Mouse (Mus musculus) spleen, postnatal 4 days (tissue): ENCODE measurements at regions not wholly inside any gene's neighbourhood (a gene's known extent, or its start where the extent isn't known, plus 50 kb on each side); places are given as distances from the start of the nearest gene placed in this dataset.

Source experiments
- DNase-seq, 2 experiments: peaks; one replicate each; pipeline ENCODE4 v3.0.0; 2022; ENCODE audit warnings: low spot score in 2 of 2

- DNase-seq: no peak
These were observed 131.7 kb upstream of the Cxxc4 start for GRCm38 (mm10) chr3:134104625-134105024.

GRCm38 (mm10) chr3:134105112-134105511, 131.2 kb upstream of the Cxxc4 start:
- no peak for DNase-seq

- DNase-seq: no peak
These were observed 130.7 kb upstream of the Cxxc4 start for GRCm38 (mm10) chr3:134105567-134105966.

- DNase-seq: no peak
These were observed 121.8 kb upstream of the Cxxc4 start for GRCm38 (mm10) chr3:134114501-134114900.

DNA sequence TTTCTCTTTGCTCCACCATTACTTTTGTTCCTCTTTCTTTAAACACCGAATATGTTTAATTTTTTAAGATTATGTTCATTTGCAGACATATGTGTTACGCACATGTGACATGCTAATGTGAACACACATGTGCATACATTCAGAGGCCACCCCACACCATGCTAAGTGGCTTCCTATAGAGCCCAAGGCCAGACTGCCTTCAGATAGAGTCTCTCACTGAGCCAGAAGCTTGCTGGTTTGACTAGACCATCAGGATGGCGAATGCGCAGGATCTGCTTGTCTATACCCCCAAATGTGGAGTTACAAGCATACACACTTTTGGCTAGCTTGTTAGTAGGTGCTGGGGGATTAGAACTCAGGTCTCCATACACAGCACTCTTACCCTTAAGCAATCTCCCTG, 121.3 kb upstream of the Cxxc4 start:
- DNase-seq: no peak

GRCm38 (mm10) chr3:134118898-134119297, 117.4 kb upstream of the Cxxc4 start:
- no peak for DNase-seq

GRCm38 (mm10) chr3:134124982-134125381, 111.3 kb upstream of the Cxxc4 start:
- no peak for DNase-seq

- DNase-seq: no peak
These were observed 105.9 kb upstream of the Cxxc4 start for GRCm38 (mm10) chr3:134130412-134130811.

DNA sequence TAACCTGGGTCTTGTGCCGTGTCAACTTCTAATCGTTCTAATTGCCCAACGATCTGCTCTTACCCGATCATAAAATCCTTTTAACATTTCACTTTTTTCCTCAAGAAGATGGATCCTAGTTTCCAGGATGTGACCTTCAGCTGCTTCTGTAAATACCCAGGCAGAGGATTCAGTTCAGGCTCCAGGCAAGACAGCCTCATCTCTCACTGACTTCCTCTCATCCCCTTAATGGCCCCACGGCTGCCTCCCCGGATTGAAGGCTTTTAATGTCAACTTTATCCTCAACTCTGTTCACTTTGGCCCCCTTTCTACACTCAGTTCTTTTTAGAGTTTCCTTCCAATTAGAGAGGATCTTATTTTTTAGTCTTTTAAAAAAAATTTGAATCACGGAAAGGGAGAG, 91.0 kb upstream of the Cxxc4 start:
- no peak for DNase-seq

DNA sequence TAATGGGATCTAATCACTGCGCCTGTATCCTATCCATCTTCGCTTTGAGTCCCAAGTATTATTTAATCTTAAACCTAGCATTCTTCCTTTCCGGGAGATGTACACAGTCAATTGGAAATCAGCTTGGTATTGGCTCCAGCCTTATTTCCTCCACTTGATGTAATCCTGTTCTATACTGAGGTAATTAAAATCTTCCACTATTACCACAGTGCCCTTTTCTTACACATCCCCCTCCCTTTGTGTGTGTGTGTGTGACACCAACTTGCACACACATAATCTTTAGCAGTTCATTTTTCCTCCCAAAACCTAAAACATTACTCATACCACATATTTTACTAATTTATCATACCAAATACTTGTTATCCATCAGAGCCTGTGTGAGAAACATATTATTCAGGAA, 90.3 kb upstream of the Cxxc4 start:
- no peak for DNase-seq

GRCm38 (mm10) chr3:134146373-134147224, 89.7 kb upstream of the Cxxc4 start:
- DNase-seq: no peak

DNA sequence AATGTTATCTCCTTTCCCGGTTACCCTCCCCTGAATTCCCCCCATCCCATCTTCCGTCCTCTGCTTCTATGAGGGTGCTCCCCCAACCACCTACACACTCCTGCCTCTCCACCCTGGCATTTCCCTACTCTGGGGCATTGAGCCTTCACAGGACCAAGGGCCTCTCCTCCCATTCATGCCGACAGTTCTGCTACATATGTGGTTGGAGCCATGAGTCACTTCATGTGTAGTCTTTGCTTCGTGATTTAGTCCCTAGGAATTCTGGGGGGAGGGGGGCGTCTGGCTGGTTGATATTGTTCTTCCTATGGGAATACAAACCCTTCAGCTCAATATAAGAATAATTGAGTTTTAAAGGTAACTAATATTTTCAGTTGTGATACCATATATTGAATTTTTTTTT, 74.0 kb upstream of the Cxxc4 start:
- DNase-seq: no peak

DNA sequence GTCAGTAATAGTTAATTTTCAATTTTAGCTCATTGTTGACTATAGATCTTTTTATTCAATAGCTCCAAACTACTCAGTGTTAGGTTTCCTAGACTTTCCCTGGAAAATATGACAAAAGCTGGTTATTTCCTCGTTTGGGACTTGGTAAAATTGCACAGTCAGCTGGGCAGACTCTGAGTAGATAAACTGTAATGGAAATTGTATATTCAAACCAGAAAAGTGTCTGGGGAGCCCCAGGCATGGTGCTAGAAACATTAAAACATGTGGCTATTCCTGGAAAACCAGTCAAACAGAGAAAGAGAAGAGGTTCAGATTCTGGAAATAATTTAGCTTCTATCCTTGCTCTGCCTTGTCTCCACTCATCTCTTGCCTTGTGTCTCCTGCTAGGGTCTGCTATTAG, 66.4 kb upstream of the Cxxc4 start:
- DNase-seq: no peak

- DNase-seq: no peak
These were observed 63.9 kb upstream of the Cxxc4 start for GRCm38 (mm10) chr3:134172357-134172756.

- no peak for DNase-seq
These were observed 57.7 kb upstream of the Cxxc4 start for GRCm38 (mm10) chr3:134178491-134179054.

GRCm38 (mm10) chr3:134184042-134184441, 52.2 kb upstream of the Cxxc4 start:
- no peak for DNase-seq
